Mouse (Mus musculus) neural tube, embryonic 13.5 days (tissue): ENCODE measurements around the gene Pfkfb4. TPM values are rescaled to one million over a fixed set of nuclear protein-coding genes. Genes with fewer than 3 reads are reported as not detected.

Source experiments
- ATAC-seq: fragments of 200-750 bp; cut with Nextera tagmentation; 2 replicates; pipeline ENCODE4 v1.8.0; 2017; ENCODE audit warnings: low read depth, mild to moderate bottlenecking, moderate TSS enrichment, moderate library complexity
- H3K27ac ChIP-seq: fragments of 300-500 bp; sonication (generic); replicated peaks from 2 replicates; pipeline ENCODE4 v1.5.1; 2015; ENCODE audit warnings: moderate library complexity, mild to moderate bottlenecking, inconsistent platforms
- H3K27me3 ChIP-seq: fragments of 300-500 bp; sonication (generic); 2 replicates; pipeline ENCODE4 v1.6.1; 2015; ENCODE audit warnings: mild to moderate bottlenecking, inconsistent platforms
- H3K36me3 ChIP-seq: fragments of 300-500 bp; sonication (generic); 2 replicates; pipeline ENCODE4 v1.6.1; 2015; ENCODE audit warnings: mild to moderate bottlenecking, inconsistent platforms
- H3K4me1 ChIP-seq: fragments of 300-500 bp; sonication (generic); replicated peaks from 2 replicates; pipeline ENCODE4 v1.6.1; 2015; ENCODE audit warnings: inconsistent platforms
- H3K4me2 ChIP-seq: fragments of 300-500 bp; sonication (generic); 2 replicates; pipeline ENCODE4 v1.6.1; 2015; ENCODE audit warnings: inconsistent platforms, mild to moderate bottlenecking, moderate library complexity
- H3K4me3 ChIP-seq: fragments of 300-500 bp; sonication (generic); 2 replicates; pipeline ENCODE4 v1.5.1; 2015; ENCODE audit warnings: mild to moderate bottlenecking, inconsistent platforms
- H3K9ac ChIP-seq: fragments of 300-500 bp; sonication (generic); 2 replicates; pipeline ENCODE4 v1.6.1; 2015; ENCODE audit warnings: moderate library complexity, mild to moderate bottlenecking, inconsistent platforms
- H3K9me3 ChIP-seq: fragments of 300-500 bp; sonication (generic); 2 replicates; pipeline ENCODE4 v1.6.1; 2016; ENCODE audit warnings: inconsistent platforms
- WGBS: fragments of 180-500 bp; shearing (Covaris S2); methylation state at CpG from one replicate; pipeline ENCODE4 v1.1.7; 2015; 5-methylcytosine and 5-hydroxymethylcytosine counted together
- polyA plus RNA-seq: library from polyadenylated mRNA; unstranded; fragments of >200 nt; fragmentation: Nextera tagmentation; extraction: Ambion mirVana; gene quantifications from 2 replicates; pipeline ENCODE4 v1.2.1, GENCODE M21; 2015

Pfkfb4 gene
- polyA plus RNA-seq, 1 experiment from 2014 or later = 22.4 TPM

DNA sequence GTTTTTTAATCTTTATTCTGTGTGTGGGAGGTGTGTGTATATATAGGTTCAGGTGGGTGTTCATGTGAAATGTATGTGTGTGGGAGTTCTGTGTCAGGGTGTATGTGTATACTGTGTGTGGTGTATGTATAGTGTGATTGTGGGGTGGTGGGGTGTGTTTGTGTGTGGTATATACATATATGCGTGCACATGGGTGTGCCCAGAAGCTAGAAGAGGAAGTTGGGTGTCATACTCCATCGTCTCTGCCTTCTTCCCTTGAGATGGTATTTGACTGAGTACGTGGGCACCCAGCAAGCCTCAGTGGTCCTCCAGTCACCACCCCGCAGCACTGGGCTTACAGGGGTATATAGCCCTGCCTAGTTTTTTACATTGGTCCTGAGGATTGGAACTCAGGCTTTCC is 29.9 kb downstream of the Pfkfb4 start:
- 88% methylated on average over 4 of the region's 4 CpGs for WGBS

DNA sequence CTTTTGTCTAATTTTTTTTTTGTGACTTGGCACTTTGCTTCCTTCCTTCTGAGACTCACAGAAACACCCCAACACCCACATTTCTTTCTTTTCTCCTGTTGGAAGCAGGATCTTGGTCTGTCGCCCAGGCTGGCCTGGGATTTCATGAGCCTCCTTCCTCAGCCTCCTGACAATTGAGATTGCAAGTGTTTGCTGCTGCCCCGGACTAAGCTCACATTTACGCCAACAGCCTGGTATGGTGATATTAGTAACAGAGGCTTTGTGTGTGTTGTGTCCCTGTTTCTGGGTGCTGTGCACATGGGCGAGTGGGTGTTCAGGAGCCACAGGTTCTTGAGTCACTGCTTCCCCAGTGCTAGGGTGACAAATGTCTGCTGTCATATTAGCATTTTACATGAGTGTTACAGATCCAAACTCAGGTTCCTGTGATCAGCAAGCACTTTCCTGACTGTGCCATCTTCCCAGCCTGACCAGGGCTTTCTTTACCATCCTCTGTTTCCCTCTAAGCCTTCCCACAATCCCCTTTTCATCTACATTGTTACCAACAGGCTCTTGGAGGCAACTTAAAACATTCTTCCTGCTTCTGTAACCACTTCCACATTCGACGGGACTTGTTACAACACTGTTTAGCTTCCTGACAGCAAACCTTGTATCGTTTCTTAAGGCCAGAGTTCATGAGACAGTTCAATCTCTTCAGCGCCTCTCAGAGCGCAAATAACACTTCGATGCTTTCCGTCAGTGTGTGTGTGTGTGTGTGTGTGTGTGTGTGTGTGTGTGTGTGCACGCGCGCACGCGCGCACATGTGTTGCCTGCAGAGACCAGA is 31.5 kb downstream of the Pfkfb4 start:
- no peak overlapping the region for H3K4me3 ChIP-seq
- 90% methylated on average over 17 of the region's 17 CpGs for WGBS

More for the DNA sequence above, 29.9 kb downstream of the Pfkfb4 start:
- Histone ChIP-seq H3K4me2 (no peak overlapping the region), H3K36me3 (peaks cover 28% of the 10 kb centered on the region; the same call in 1 of the 2 replicates), H3K27ac (no peak overlapping the region), H3K9ac (no peak overlapping the region), H3K4me3 (no peak overlapping the region), H3K9me3 (no peaks in the 10 kb centered on the region), H3K27me3 (no peaks in the 10 kb centered on the region), H3K4me1 (no peaks in the 10 kb centered on the region)
- ATAC-seq = no peak

DNA sequence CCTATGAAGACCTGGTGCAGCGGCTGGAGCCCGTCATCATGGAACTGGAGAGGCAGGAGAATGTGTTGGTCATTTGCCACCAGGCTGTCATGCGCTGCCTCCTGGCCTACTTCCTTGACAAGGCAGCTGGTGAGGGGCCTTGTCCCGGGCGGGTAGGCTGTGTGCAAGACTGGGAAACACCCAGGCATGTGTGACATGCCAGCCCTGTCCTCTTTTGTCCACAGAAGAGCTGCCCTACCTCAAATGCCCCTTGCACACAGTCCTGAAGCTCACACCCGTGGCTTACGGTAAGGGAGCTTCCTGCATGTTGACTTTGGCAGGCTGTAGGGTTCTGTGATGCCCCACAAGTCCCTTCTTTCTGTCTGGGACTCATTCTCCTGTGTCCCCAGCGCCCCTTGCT is 35.9 kb downstream of the Pfkfb4 start:
- H3K9ac ChIP-seq = no peak overlapping the region
- H3K27ac ChIP-seq = no peak overlapping the region
- H3K9me3 ChIP-seq = no peaks in the 10 kb centered on the region
- no peaks in the 10 kb centered on the region for H3K4me1 ChIP-seq
- WGBS = 86% methylated on average over 8 of the region's 8 CpGs
- H3K4me2 ChIP-seq = no peak overlapping the region
- H3K36me3 ChIP-seq = peaks cover 43% of the 10 kb centered on the region
- no peaks in the 10 kb centered on the region for H3K27me3 ChIP-seq
- H3K4me3 ChIP-seq = no peak overlapping the region
- no peak for ATAC-seq

More for the DNA sequence above, 31.5 kb downstream of the Pfkfb4 start:
- H3K9me3 ChIP-seq = no peaks in the 10 kb centered on the region
- H3K9ac ChIP-seq = no peak overlapping the region
- no peak overlapping the region for H3K4me2 ChIP-seq
- H3K27ac ChIP-seq = no peak overlapping the region
- peaks cover 30% of the 10 kb centered on the region; the same call in 1 of the 2 replicates for H3K36me3 ChIP-seq
- no peak for ATAC-seq
- no peaks in the 10 kb centered on the region for H3K4me1 ChIP-seq
- H3K27me3 ChIP-seq = no peaks in the 10 kb centered on the region

DNA sequence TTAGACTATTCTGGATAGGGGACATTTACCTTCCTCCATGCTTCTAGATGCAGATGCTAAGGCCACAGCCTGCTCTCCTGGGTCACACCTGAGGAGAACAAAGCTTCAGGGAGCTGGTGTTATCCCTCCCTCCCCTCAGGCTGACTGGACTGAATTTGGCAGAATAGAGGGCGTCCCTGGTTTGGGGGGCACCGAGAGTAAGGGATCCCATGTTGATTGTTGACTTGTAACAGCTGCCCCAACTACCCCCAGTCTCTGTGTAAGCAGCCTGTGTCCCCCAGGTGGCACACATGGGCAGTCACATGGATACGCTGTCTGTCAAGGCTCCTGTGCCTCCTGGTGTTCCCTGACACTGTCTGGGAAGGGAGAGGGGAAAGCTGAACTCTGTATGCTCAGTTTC is 36.8 kb downstream of the Pfkfb4 start:
- Histone ChIP-seq H3K4me2 (no peak overlapping the region), H3K4me1 (no peaks in the 10 kb centered on the region), H3K36me3 (peaks cover 37% of the 10 kb centered on the region), H3K27ac (no peak overlapping the region), H3K4me3 (no peak overlapping the region), H3K9me3 (no peaks in the 10 kb centered on the region), H3K27me3 (no peaks in the 10 kb centered on the region), H3K9ac (no peak overlapping the region)
- ATAC-seq = no peak
- 80% methylated on average over 3 of the region's 3 CpGs for WGBS

DNA sequence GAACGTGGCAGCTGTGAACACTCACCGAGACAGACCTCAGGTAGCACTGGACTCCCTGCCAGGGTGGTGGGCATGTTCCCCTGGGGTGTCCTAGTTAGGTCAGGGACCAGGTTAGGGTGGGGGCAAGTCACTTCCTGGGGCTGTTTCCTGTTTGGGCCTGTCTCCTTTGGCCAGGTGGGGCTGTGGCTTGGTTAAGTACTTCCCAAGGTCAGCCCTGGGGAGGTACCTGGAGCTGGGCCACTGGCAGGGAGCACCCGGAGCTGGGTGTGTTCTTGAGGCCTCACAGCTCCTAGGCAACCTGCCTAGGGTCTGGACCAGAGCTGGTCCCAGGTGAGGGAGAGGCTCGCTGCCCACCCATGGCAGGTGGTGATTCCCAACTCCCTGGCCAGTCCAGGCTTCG is 37.3 kb downstream of the Pfkfb4 start:
- Histone ChIP-seq H3K4me3 (no peak overlapping the region), H3K36me3 (peaks cover 37% of the 10 kb centered on the region), H3K4me1 (no peaks in the 10 kb centered on the region), H3K9ac (no peak overlapping the region), H3K9me3 (no peaks in the 10 kb centered on the region), H3K27me3 (no peaks in the 10 kb centered on the region), H3K27ac (no peak overlapping the region), H3K4me2 (no peak overlapping the region)
- no peak for ATAC-seq
- 80% methylated on average over 5 of the region's 5 CpGs for WGBS

DNA sequence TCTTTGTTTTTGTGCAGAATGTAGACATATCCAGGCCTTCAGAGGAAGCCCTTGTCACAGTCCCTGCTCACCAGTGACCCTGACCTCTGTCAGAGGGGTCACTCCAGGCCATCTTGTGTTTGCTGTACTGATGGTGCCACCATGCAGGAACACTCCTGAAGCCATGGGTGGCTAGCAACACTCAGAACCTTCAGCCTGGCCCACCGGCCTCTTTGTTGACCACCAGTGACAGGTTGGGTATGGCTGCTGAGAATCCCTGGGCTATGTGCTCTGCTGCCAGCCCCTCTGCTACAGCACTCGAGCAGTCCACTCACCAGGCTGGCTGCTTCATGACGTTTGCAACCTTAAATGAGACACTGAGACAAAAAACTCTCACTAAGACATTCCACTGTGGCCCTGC is 38.7 kb downstream of the Pfkfb4 start:
- peaks cover 31% of the 10 kb centered on the region for H3K36me3 ChIP-seq
- H3K9me3 ChIP-seq = no peaks in the 10 kb centered on the region
- WGBS = 69% methylated on average over 3 of the region's 3 CpGs
- no peaks in the 10 kb centered on the region for H3K4me1 ChIP-seq
- H3K9ac ChIP-seq = no peak overlapping the region
- H3K4me3 ChIP-seq = no peak overlapping the region
- no peaks in the 10 kb centered on the region for H3K27me3 ChIP-seq
- H3K4me2 ChIP-seq = no peak overlapping the region
- no peak for ATAC-seq
- H3K27ac ChIP-seq = no peak overlapping the region

DNA sequence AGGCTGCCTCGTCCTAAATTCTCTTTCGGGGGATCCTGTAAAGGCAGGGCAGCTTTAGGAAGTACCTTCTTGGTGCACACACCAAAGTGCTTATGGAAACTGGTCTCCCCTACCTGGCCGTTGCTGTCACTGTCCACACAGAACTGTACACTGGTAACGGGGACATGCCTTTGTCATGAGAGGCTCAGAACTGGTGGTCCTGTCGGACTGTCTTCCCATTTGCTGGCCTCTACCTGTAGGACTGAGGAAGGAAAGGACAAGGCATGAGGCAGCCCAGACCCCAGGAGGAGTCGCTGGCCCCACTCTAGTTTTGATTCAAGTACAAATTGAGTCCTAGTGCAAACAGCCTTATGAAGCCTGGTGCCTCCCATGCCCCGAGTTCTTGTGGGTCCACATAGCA is 39.4 kb downstream of the Pfkfb4 start:
- Histone ChIP-seq H3K4me3 (no peak overlapping the region), H3K27me3 (no peaks in the 10 kb centered on the region), H3K27ac (no peak overlapping the region), H3K4me2 (no peak overlapping the region), H3K4me1 (no peaks in the 10 kb centered on the region), H3K9ac (no peak overlapping the region), H3K9me3 (no peaks in the 10 kb centered on the region), H3K36me3 (peaks cover 24% of the 10 kb centered on the region)
- no peak for ATAC-seq
- WGBS = 90% methylated on average over 7 of the region's 7 CpGs

DNA sequence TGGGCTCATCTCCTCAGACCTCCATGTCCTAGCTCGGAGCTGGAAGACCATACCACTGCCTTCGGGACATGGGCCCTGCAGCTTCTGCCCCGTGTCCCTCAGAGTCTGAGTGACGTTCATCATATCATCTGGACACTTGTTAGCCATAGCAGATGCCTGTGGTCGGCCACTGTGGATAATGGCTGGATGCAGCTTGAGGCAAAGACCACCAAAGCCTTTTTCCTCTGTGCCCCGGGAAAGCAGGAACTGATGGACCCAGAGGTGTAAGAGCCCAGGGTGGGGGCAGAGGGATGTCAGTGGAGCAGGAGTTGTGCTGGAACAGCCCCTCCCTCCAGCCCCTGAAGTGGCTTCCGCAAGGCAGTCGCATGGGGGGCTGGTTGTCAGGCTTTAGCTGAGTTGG is 40.1 kb downstream of the Pfkfb4 start:
- Histone ChIP-seq H3K27ac (no peak overlapping the region), H3K9ac (no peak overlapping the region), H3K9me3 (no peaks in the 10 kb centered on the region), H3K4me2 (no peak overlapping the region), H3K4me1 (no peaks in the 10 kb centered on the region), H3K27me3 (no peaks in the 10 kb centered on the region), H3K36me3 (peaks cover 24% of the 10 kb centered on the region), H3K4me3 (no peak overlapping the region)
- no peak for ATAC-seq
- WGBS = 84% methylated on average over 8 of the region's 8 CpGs

DNA sequence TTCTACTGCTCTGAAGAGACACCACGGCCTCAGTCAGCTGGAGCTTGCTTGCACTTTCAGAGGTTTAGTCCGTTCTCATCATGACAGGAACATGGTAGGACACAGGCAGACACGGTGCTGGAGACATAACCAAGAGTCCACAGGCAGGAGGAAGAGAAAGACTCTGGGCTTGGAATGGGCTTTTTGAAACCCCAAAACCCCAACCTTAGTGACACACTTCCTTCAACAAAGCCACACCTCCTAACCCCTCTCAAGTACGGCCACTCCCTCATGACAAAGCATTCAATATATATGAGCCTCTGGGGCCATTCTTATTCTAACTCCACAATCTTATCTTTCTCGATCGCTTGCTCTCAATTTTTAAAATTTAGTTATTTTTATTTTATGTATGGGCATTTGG is 40.9 kb downstream of the Pfkfb4 start:
- H3K4me1 ChIP-seq = no peaks in the 10 kb centered on the region
- no peak overlapping the region for H3K9ac ChIP-seq
- 85% methylated on average over 6 of the region's 6 CpGs for WGBS
- no peak overlapping the region for H3K4me3 ChIP-seq
- peaks cover 18% of the 10 kb centered on the region for H3K36me3 ChIP-seq
- H3K4me2 ChIP-seq = no peak overlapping the region
- no peak for ATAC-seq
- H3K27me3 ChIP-seq = no peaks in the 10 kb centered on the region
- H3K9me3 ChIP-seq = no peaks in the 10 kb centered on the region
- H3K27ac ChIP-seq = no peak overlapping the region

DNA sequence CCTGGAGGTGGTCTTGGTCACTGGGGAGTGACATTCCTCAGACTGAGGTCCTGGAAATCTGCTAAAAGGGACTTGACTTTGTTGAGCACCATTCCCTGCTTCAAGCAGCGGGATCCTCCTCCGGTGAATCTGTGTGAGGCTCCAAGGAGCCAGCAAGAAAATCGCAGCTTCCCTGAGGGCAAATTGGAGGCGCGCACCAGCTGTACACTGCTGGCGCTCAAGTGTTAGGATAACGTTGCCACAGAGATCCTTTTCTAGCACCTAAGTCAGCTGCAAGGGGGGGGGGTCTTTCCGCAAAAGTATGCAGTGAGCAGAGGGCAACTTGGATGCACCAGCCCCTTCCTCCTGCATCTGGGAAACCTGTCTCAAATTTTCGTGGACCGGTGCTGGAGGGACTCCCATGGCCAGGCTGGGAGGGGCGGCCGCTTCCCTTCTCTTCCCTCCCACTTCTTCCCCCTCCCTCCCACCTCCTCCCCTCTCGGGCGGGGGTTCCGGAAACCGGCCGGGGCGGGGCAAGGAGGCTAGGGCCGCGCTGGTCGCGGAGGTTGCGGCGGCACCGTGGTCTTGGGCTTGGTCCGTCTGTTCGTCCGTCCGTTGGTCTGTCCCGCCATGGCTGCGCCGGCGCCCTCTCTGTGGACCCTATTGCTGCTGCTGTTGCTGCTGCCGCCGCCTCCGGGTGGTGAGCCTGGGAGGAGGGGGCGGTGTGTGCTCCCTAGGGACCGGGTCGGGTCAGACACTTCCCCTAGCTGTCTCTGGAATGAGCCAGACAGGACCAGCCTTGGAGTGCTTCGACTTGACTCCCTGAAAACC is 46.7 kb downstream of the Pfkfb4 start, which contains the start of gene Shisa5:
TSS of gene Shisa5 (plus strand) at position 480 of the 810 bp plus-strand sequence.
- under 1% methylated on average over 40 of the region's 40 CpGs for WGBS
- Histone ChIP-seq H3K4me1 (peaks cover 16% of the 10 kb centered on the region), H3K9ac (peak within 1 kb of the TSS; percentile 76), H3K4me2 (peak within 1 kb of the TSS; percentile 83), H3K27me3 (0 out of 2 replicates have a peak, but pooled peaks cover 5% of the 10 kb centered on the region), H3K27ac (0 out of 2 replicates have a peak within 1 kb of the TSS, but pooled peaks have one; percentile 42), H3K4me3 (peak within 1 kb of the TSS; percentile 60), H3K9me3 (no peaks in the 10 kb centered on the region), H3K36me3 (no peaks in the 10 kb centered on the region)
- peak; percentile 83 for ATAC-seq

DNA sequence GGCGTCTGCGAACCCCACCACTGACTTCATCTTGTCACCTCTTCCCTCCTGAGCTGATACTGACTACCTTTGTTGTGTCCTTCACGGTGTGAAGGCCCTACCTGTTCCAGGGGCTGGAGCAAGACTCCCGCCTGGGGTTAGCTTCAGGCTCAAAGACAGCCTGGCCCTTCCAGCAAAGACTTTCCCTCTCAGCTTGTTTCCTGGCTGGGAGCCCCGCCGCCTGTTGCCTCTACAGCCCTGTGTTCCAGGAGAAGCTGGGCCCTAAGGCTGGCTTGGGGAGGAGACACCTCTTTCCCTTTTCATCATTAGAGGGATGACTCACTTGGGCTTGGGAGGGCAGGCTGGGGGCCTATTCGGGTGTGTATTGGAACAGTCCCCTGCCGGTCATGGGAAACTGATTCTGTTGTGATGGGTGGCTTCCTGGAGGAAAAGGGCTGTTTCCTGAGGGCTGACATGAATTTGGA is 47.4 kb downstream of the Pfkfb4 start:
- Histone ChIP-seq H3K27ac (0 out of 2 replicates have a peak overlapping the region, but pooled peaks have one; percentile 42), H3K9ac (peak overlapping the region; percentile 76), H3K36me3 (no peaks in the 10 kb centered on the region), H3K27me3 (0 out of 2 replicates have a peak, but pooled peaks cover 5% of the 10 kb centered on the region), H3K4me1 (peaks cover 16% of the 10 kb centered on the region), H3K4me2 (peak overlapping the region; percentile 83), H3K9me3 (no peaks in the 10 kb centered on the region), H3K4me3 (peak overlapping the region; percentile 60)
- ATAC-seq = 0 out of 2 replicates have a peak, but pooled peaks have one; percentile 47
- 22% methylated on average over 8 of the region's 8 CpGs for WGBS

DNA sequence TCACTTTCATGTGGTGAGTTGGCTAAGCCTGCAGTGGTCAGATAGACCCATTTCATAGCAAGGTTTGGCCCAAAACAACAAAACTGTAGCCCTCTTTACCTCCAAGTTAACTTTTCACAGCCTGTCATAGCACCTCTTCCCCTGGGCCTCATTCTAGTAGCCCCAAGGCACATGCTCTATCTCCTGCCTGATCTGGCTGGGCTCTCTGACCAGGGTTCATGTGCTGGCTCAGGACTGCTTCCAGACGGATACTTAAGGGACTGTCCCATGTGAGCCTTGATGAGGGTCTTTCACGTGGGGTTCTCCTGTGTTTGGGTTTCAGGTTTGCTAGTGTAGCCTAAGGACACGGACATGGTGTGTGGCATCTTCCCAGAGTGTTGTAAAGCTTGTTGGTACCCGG is 48.1 kb downstream of the Pfkfb4 start:
- no peak overlapping the region for H3K4me3 ChIP-seq
- no peak overlapping the region for H3K9ac ChIP-seq
- peaks cover 16% of the 10 kb centered on the region for H3K4me1 ChIP-seq
- H3K9me3 ChIP-seq = no peaks in the 10 kb centered on the region
- H3K27ac ChIP-seq = no peak overlapping the region
- H3K27me3 ChIP-seq = 0 out of 2 replicates have a peak, but pooled peaks cover 5% of the 10 kb centered on the region
- no peaks in the 10 kb centered on the region for H3K36me3 ChIP-seq
- H3K4me2 ChIP-seq = no peak overlapping the region
- ATAC-seq = no peak
- WGBS = 80% methylated on average over 4 of the region's 4 CpGs
